Mouse (Mus musculus) telencephalon, adult 2 months (tissue): ENCODE results near the gene Wdr46.

Source experiments
- DNase-seq: peaks from one replicate; pipeline ENCODE4 v3.0.0-alpha.2; 2011; ENCODE audit warnings: low read depth, low spot score

Wdr46 gene

GRCm38 (mm10) chr17:33928251-33928947 lies 12.1 kb upstream of the Wdr46 start:
- DNase-seq: no peak

GRCm38 (mm10) chr17:33929371-33930279 lies 10.8 kb upstream of the Wdr46 start, which contains the start of gene Rgl2:
TSS of gene Rgl2 (plus strand) at chr17:33929543.
- peak; percentile 90 for DNase-seq

- DNase-seq: no peak
Observed at GRCm38 (mm10) chr17:33930280-33931158, 9.9 kb upstream of the Wdr46 start.

- DNase-seq: no peak
Observed at GRCm38 (mm10) chr17:33931159-33931866, 9.1 kb upstream of the Wdr46 start.

GRCm38 (mm10) chr17:33931947-33932346 lies 8.5 kb upstream of the Wdr46 start:
- DNase-seq: no peak

- DNase-seq: no peak
Observed at GRCm38 (mm10) chr17:33932448-33932847, 8.0 kb upstream of the Wdr46 start.

GRCm38 (mm10) chr17:33932970-33933369 lies 7.5 kb upstream of the Wdr46 start:
- no peak for DNase-seq

GRCm38 (mm10) chr17:33935422-33936055 lies 4.9 kb upstream of the Wdr46 start:
- no peak for DNase-seq

- DNase-seq: no peak
Observed at GRCm38 (mm10) chr17:33936993-33937392, 3.5 kb upstream of the Wdr46 start.

GRCm38 (mm10) chr17:33938783-33939182 lies 1.7 kb upstream of the Wdr46 start:
- no peak for DNase-seq

GRCm38 (mm10) chr17:33940981-33941380 lies 521 bp downstream of the Wdr46 start:
- DNase-seq: no peak

- DNase-seq: no peak
Observed at GRCm38 (mm10) chr17:33941381-33941780, 921 bp downstream of the Wdr46 start.

- no peak for DNase-seq
Observed at GRCm38 (mm10) chr17:33943454-33943853, 3.0 kb downstream of the Wdr46 start.

- peak; percentile 38 for DNase-seq
Observed at GRCm38 (mm10) chr17:33947430-33948089, 7.1 kb downstream of the Wdr46 start.

- no peak for DNase-seq
Observed at GRCm38 (mm10) chr17:33948090-33948904, 7.8 kb downstream of the Wdr46 start.

GRCm38 (mm10) chr17:33948905-33949537 lies 8.6 kb downstream of the Wdr46 start:
- DNase-seq: no peak

GRCm38 (mm10) chr17:33950131-33950625 lies 9.7 kb downstream of the Wdr46 start:
- DNase-seq: no peak
